Mouse (Mus musculus) neural tube, embryonic 14.5 days (tissue): ENCODE data around the gene Ltbp3. TPM values are rescaled to one million over a fixed set of nuclear protein-coding genes. Genes with fewer than 3 reads are reported as not detected.
A peak's percentile ranks its signal among the peaks of the same experiment; 100 is the strongest.

ENCODE experiments used
- ATAC-seq: fragments of 200-750 bp; cut with Nextera tagmentation; 2 replicates; pipeline ENCODE4 v1.8.0; 2017; ENCODE audit warnings: low read depth, mild to moderate bottlenecking, moderate TSS enrichment, moderate library complexity
- H3K27ac ChIP-seq: fragments of 300-500 bp; sonication (generic); 2 replicates; pipeline ENCODE4 v1.5.1; 2014; ENCODE audit warnings: low read depth, mild to moderate bottlenecking, control low read depth, low read length, moderate library complexity, mixed read lengths
- H3K27me3 ChIP-seq: fragments of 300-500 bp; sonication (generic); 2 replicates; pipeline ENCODE4 v1.6.1; 2014; ENCODE audit warnings: low read length; ENCODE audit not compliant: control insufficient read depth, insufficient read depth
- H3K36me3 ChIP-seq: fragments of 300-500 bp; sonication (generic); 2 replicates; pipeline ENCODE4 v1.6.1; 2014; ENCODE audit warnings: low read length, mixed read lengths; ENCODE audit not compliant: control insufficient read depth, insufficient read depth
- H3K4me1 ChIP-seq: fragments of 300-500 bp; sonication (generic); 2 replicates; pipeline ENCODE4 v1.6.1; 2014; ENCODE audit warnings: low read length; ENCODE audit not compliant: control insufficient read depth, insufficient read depth
- H3K4me2 ChIP-seq: fragments of 300-500 bp; sonication (generic); 2 replicates; pipeline ENCODE4 v1.6.1; 2014; ENCODE audit warnings: mild to moderate bottlenecking, low read depth, low read length, control low read depth
- H3K4me3 ChIP-seq: fragments of 300-500 bp; sonication (generic); 2 replicates; pipeline ENCODE4 v1.5.1; 2014; ENCODE audit warnings: low read depth, low read length, control low read depth, mixed read lengths
- H3K9ac ChIP-seq: fragments of 300-500 bp; sonication (generic); replicated peaks from 2 replicates; pipeline ENCODE4 v1.6.1; 2014; ENCODE audit warnings: low read depth, mild to moderate bottlenecking, control low read depth, low read length, mixed read lengths
- H3K9me3 ChIP-seq: fragments of 300-500 bp; sonication (generic); 2 replicates; pipeline ENCODE4 v1.6.1; 2016; ENCODE audit warnings: low read length; ENCODE audit not compliant: control insufficient read depth
- WGBS: fragments of 180-500 bp; shearing (Covaris S2); extraction: QIAGEN DNeasy Blood & Tissue Kit; methylation state at CpG from one replicate; pipeline ENCODE4 v1.1.7; 2014; 5-methylcytosine and 5-hydroxymethylcytosine counted together
- polyA plus RNA-seq: library from polyadenylated mRNA; unstranded; fragments of >200 nt; fragmentation: Nextera tagmentation; extraction: Ambion mirVana; gene quantifications from 2 replicates; pipeline ENCODE4 v1.2.1, GENCODE M21; 2014

Ltbp3 gene
- polyA plus RNA-seq, 1 experiment from 2014 or later: 14.0 TPM

- Histone ChIP-seq H3K4me3 (no peak overlapping the region), H3K27ac (no peak overlapping the region), H3K27me3 (no peaks in the 10 kb centered on the region), H3K9ac (no peak overlapping the region), H3K36me3 (peaks cover 42% of the 10 kb centered on the region), H3K4me1 (0 out of 2 replicates have a peak, but pooled peaks cover 4% of the 10 kb centered on the region), H3K4me2 (no peak overlapping the region), H3K9me3 (no peaks in the 10 kb centered on the region)
- 51% methylated on average over 10 of the region's 10 CpGs for whole genome bisulfite sequencing
- ATAC-seq: peak; percentile 49; the same call in 1 of the 2 replicates
Measured at GRCm38 (mm10) chr19:5704801-5705571, 35.7 kb upstream of the Ltbp3 start.

GRCm38 (mm10) chr19:5710068-5710467, 30.6 kb upstream of the Ltbp3 start:
- no peak for ATAC-seq
- H3K4me3 ChIP-seq: no peak overlapping the region
- no peak overlapping the region for H3K27ac ChIP-seq
- no peak overlapping the region for H3K9ac ChIP-seq
- no peaks in the 10 kb centered on the region for H3K9me3 ChIP-seq
- no peaks in the 10 kb centered on the region for H3K4me1 ChIP-seq
- no peak overlapping the region for H3K4me2 ChIP-seq
- H3K36me3 ChIP-seq: peaks cover 35% of the 10 kb centered on the region
- no peaks in the 10 kb centered on the region for H3K27me3 ChIP-seq
- WGBS: 93% methylated on average over 6 of the region's 6 CpGs

- WGBS: 76% methylated on average over 8 of the region's 8 CpGs
- Histone ChIP-seq H3K9me3 (no peaks in the 10 kb centered on the region), H3K4me2 (no peak overlapping the region), H3K36me3 (peaks cover 35% of the 10 kb centered on the region), H3K9ac (no peak overlapping the region), H3K27ac (no peak overlapping the region), H3K4me1 (no peaks in the 10 kb centered on the region), H3K27me3 (no peaks in the 10 kb centered on the region), H3K4me3 (no peak overlapping the region)
- ATAC-seq: no peak
Measured at GRCm38 (mm10) chr19:5710581-5710980, 30.1 kb upstream of the Ltbp3 start.

- Histone ChIP-seq H3K4me2 (no peak overlapping the region), H3K36me3 (peaks cover 35% of the 10 kb centered on the region), H3K4me1 (no peaks in the 10 kb centered on the region), H3K27ac (no peak overlapping the region), H3K9ac (no peak overlapping the region), H3K27me3 (no peaks in the 10 kb centered on the region), H3K9me3 (no peaks in the 10 kb centered on the region), H3K4me3 (no peak overlapping the region)
- WGBS: 4% methylated on average over 3 of the region's 3 CpGs
- ATAC-seq: no peak
Measured at GRCm38 (mm10) chr19:5711218-5711617, 29.5 kb upstream of the Ltbp3 start.

- no peaks in the 10 kb centered on the region for H3K9me3 ChIP-seq
- H3K36me3 ChIP-seq: peaks cover 35% of the 10 kb centered on the region
- ATAC-seq: no peak
- no peak overlapping the region for H3K4me2 ChIP-seq
- H3K4me3 ChIP-seq: no peak overlapping the region
- no peak overlapping the region for H3K9ac ChIP-seq
- H3K27ac ChIP-seq: no peak overlapping the region
- WGBS: 93% methylated on average over 14 of the region's 14 CpGs
- H3K4me1 ChIP-seq: no peaks in the 10 kb centered on the region
- H3K27me3 ChIP-seq: no peaks in the 10 kb centered on the region
Measured at GRCm38 (mm10) chr19:5711907-5712460, 28.7 kb upstream of the Ltbp3 start.

GRCm38 (mm10) chr19:5713255-5713654, 27.4 kb upstream of the Ltbp3 start:
- Histone ChIP-seq H3K36me3 (peaks cover 29% of the 10 kb centered on the region), H3K4me1 (no peaks in the 10 kb centered on the region), H3K4me2 (no peak overlapping the region), H3K27ac (no peak overlapping the region), H3K4me3 (no peak overlapping the region), H3K27me3 (no peaks in the 10 kb centered on the region), H3K9ac (no peak overlapping the region), H3K9me3 (no peaks in the 10 kb centered on the region)
- 87% methylated on average over 5 of the region's 5 CpGs for WGBS
- ATAC-seq: no peak

- Histone ChIP-seq H3K9me3 (no peaks in the 10 kb centered on the region), H3K4me3 (no peak overlapping the region), H3K27me3 (no peaks in the 10 kb centered on the region), H3K4me2 (no peak overlapping the region), H3K27ac (no peak overlapping the region), H3K4me1 (no peaks in the 10 kb centered on the region), H3K9ac (no peak overlapping the region), H3K36me3 (peaks cover 25% of the 10 kb centered on the region)
- 18% methylated on average over 2 of the region's 2 CpGs for WGBS
- no peak for ATAC-seq
Measured at GRCm38 (mm10) chr19:5713730-5714129, 27.0 kb upstream of the Ltbp3 start.

- Histone ChIP-seq H3K36me3 (peaks cover 30% of the 10 kb centered on the region), H3K9me3 (no peaks in the 10 kb centered on the region), H3K4me2 (peak overlapping the region; percentile 18; the same call in 1 of the 2 replicates), H3K9ac (peak overlapping the region; percentile 46), H3K27me3 (no peaks in the 10 kb centered on the region), H3K4me1 (no peaks in the 10 kb centered on the region), H3K27ac (no peak overlapping the region), H3K4me3 (no peak overlapping the region)
- ATAC-seq: peak; percentile 79
- WGBS: 20% methylated on average over 43 of the region's 43 CpGs
Measured at GRCm38 (mm10) chr19:5715793-5716688, 24.7 kb upstream of the Ltbp3 start.

- H3K9ac ChIP-seq: no peak overlapping the region
- 53% methylated on average over 10 of the region's 10 CpGs for WGBS
Measured at GRCm38 (mm10) chr19:5716955-5717354, 23.7 kb upstream of the Ltbp3 start.

More at GRCm38 (mm10) chr19:5716955-5717354, 23.7 kb upstream of the Ltbp3 start:
- ATAC-seq: no peak
- no peaks in the 10 kb centered on the region for H3K27me3 ChIP-seq
- no peaks in the 10 kb centered on the region for H3K9me3 ChIP-seq
- no peaks in the 10 kb centered on the region for H3K4me1 ChIP-seq
- H3K4me2 ChIP-seq: no peak overlapping the region
- no peak overlapping the region for H3K27ac ChIP-seq
- no peak overlapping the region for H3K4me3 ChIP-seq
- H3K36me3 ChIP-seq: peaks cover 38% of the 10 kb centered on the region
